Mouse (Mus musculus) lung, postnatal 25 days (tissue): ENCODE data around the gene Tmem165.

Source experiments
- DNase-seq: peaks from one replicate; pipeline ENCODE4 v3.0.0; 2022; ENCODE audit warnings: low spot score

Gene Tmem165

DNA sequence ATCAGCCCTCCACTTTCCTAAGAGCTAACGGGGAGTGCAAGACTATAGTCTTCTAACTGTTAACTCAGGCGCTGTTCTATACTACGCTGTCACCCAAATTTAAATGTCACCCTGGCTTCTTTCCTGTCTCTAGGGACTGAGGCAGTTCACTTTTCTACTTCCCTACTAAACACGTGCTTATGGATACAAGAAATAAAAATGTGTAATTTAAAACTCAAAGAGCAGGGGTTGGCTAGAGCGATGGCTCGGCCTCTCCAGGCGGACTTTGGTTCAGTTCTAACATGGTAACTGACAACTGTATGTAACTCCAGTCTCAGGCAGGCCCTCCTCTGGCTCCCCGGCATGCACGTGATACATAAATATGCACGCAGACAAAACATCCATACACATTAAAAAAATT lies 60.8 kb downstream of the Tmem165 start:
- no peak for DNase-seq

DNA sequence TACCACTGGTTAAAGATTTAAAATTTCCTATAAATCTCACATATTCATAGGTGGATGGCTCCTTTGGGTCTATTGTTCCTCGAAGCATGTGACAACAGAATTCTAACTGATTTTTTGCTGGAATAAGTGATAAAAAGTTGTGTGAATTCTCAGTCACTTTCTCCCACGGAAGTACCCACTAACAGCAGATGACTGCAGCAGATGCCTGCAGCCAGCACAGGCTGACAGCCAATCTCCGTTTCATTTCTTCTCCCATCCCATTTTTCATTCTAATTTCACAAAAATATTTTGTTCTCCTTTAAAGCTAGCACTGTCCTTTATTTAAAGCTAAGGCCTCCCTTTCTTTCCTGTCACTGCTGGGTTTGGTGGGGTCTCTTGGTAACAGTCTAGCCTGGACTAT lies 61.7 kb downstream of the Tmem165 start:
- no peak for DNase-seq

DNA sequence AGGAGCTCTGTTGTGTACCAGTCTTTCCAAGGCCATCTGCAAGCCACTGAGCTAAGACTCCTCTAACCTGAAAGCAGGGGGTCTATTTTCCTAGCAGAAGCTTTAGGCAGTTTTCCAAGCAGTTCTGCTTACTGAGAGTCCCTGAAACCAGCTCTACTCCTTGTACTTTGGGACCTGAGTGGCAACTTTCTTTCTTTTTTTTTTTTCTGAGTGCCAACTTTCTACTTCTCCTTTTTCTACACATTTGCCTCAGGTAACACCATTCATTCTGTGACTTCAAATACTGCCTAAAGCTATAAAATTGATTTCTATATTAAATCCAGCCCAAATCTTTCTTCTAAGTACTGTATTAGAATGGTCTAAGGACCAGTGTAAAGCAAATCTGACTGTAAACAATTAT lies 62.9 kb downstream of the Tmem165 start:
- DNase-seq: no peak

DNA sequence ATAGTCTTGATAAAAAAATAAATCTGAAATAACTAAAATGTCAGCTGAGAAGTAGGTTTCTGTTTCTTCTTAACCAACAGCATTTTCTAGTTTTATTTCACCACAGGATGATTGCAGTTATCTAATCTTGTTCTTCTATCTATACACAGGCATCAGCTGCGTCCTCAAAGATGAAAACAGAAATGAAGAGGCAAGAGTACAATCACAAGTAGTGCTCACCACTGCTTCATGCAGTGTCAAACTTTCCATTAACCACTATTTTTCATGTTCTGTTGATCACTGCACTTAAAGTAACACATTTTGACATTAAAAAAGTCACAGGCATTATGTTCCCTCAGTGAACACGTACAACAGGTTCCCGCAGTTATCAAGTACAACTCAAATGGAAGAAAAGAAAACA lies 67.3 kb downstream of the Tmem165 start:
- no peak for DNase-seq
